Mouse (Mus musculus) stomach, embryonic 14.5 days (tissue): Measurements from ENCODE around the gene Pxdc1. TPM values are rescaled to one million over a fixed set of nuclear protein-coding genes. Genes with fewer than 3 reads are reported as not detected.
A peak's percentile ranks its signal among the peaks of the same experiment; 100 is the strongest.

Source experiments
- ATAC-seq: fragments of 200-750 bp; cut with Nextera tagmentation; 2 replicates; pipeline ENCODE4 v1.8.0; 2017; ENCODE audit warnings: low read depth, moderate TSS enrichment; ENCODE audit not compliant: insufficient number of reproducible peaks, insufficient read depth, low FRiP score
- H3K27ac ChIP-seq: fragments of 300-500 bp; sonication (generic); 2 replicates; pipeline ENCODE4 v1.5.1; 2014; ENCODE audit warnings: mild to moderate bottlenecking, low read length, moderate library complexity, mixed read lengths
- H3K27me3 ChIP-seq: fragments of 300-500 bp; sonication (generic); 2 replicates; pipeline ENCODE4 v1.6.1; 2014; ENCODE audit warnings: low read length, control low read depth, mixed read lengths; ENCODE audit not compliant: control insufficient read depth, insufficient read depth
- H3K36me3 ChIP-seq: fragments of 300-500 bp; sonication (generic); 2 replicates; pipeline ENCODE4 v1.6.1; 2014; ENCODE audit warnings: mild to moderate bottlenecking, control low read depth, low read length, moderate library complexity, mixed read lengths; ENCODE audit not compliant: control insufficient read depth, insufficient read depth
- H3K4me1 ChIP-seq: fragments of 300-500 bp; sonication (generic); 2 replicates; pipeline ENCODE4 v1.6.1; 2014; ENCODE audit warnings: low read length, control low read depth, mixed read lengths; ENCODE audit not compliant: control insufficient read depth, insufficient read depth
- H3K4me2 ChIP-seq: fragments of 300-500 bp; sonication (generic); replicated peaks from 2 replicates; pipeline ENCODE4 v1.6.1; 2014; ENCODE audit warnings: low read depth, low read length, control low read depth
- H3K4me3 ChIP-seq: fragments of 300-500 bp; sonication (generic); 2 replicates; pipeline ENCODE4 v1.5.1; 2014; ENCODE audit warnings: low read depth, low read length, control low read depth
- H3K9ac ChIP-seq: fragments of 300-500 bp; sonication (generic); replicated peaks from 2 replicates; pipeline ENCODE4 v1.6.1; 2014; ENCODE audit warnings: low read depth, mild to moderate bottlenecking, control low read depth, low read length, moderate library complexity, mixed read lengths
- H3K9me3 ChIP-seq: fragments of 300-500 bp; sonication (generic); 2 replicates; pipeline ENCODE4 v1.6.1; 2016; ENCODE audit warnings: low read depth, low read length, control low read depth; ENCODE audit not compliant: control insufficient read depth
- WGBS: fragments of 180-500 bp; shearing (Covaris S2); extraction: QIAGEN DNeasy Blood & Tissue Kit; methylation state at CpG from one replicate; pipeline ENCODE4 v1.1.7; 2014; 5-methylcytosine and 5-hydroxymethylcytosine counted together
- polyA plus RNA-seq: library from polyadenylated mRNA; unstranded; fragments of >200 nt; fragmentation: Nextera tagmentation; extraction: Ambion mirVana; gene quantifications from 2 replicates; pipeline ENCODE4 v1.2.1, GENCODE M21; 2014

Gene Pxdc1
- polyA plus RNA-seq, 1 experiment from 2014 or later, result 11.8 TPM

DNA sequence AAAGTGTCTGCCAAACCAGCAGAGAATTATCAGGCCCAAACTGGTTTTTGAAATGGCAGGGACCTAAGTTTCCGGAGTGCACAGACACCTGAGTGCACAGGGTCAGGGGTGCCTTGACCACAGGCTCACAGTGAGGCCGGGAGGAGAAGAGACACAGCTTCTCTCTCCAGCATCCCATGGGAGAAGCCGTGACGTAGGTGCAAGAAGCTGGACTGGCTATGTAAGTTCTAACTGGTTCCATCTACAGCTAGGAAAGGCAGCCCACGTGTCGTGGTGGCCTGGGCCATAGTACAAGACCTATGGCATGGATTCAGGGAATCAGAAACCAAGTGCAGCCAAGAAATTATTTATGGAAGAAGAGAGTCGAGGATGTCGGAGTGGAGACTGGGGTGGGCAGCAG, 6.1 kb downstream of the Pxdc1 start:
- 83% methylated on average over 8 of the region's 8 CpGs for WGBS
- H3K4me3 ChIP-seq, result no peak overlapping the region
- no peak overlapping the region for H3K9ac ChIP-seq
- peaks cover 11% of the 10 kb centered on the region for H3K4me1 ChIP-seq
- H3K27me3 ChIP-seq, result peaks cover 2% of the 10 kb centered on the region; the same call in 1 of the 2 replicates
- H3K27ac ChIP-seq, result no peak overlapping the region
- H3K36me3 ChIP-seq, result no peaks in the 10 kb centered on the region
- no peak for ATAC-seq
- no peak overlapping the region for H3K4me2 ChIP-seq
- H3K9me3 ChIP-seq, result no peaks in the 10 kb centered on the region

DNA sequence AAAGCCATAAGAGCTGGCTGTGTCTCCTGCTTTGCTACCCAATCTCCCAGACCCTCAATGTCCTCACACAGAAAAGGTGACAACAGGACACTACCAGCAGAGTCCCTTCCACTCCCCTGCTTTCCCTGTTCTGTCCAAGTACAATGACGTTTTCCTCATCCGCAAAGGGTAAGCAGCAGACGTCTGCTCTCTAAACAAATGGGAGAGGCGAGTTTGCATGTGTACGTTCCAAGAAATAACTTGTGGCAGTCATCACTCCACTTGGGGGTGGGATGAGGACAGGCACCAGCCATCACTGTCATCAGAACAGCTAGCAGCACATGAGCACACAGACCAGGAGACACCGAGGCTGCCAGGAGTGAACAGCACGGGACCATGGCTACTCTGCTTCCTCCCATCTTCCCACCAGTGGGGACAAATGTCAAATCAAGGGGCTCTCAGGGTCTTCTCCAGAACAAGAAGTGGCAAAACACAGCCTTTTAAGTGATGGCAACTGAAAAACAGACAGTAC, 7.0 kb downstream of the Pxdc1 start:
- H3K9ac ChIP-seq, result no peak overlapping the region
- H3K27me3 ChIP-seq, result peaks cover 2% of the 10 kb centered on the region; the same call in 1 of the 2 replicates
- H3K4me2 ChIP-seq, result no peak overlapping the region
- peaks cover 8% of the 10 kb centered on the region for H3K4me1 ChIP-seq
- H3K9me3 ChIP-seq, result no peaks in the 10 kb centered on the region
- WGBS, result 49% methylated on average over 7 of the region's 7 CpGs
- no peak for ATAC-seq
- H3K27ac ChIP-seq, result no peak overlapping the region
- H3K4me3 ChIP-seq, result no peak overlapping the region
- no peaks in the 10 kb centered on the region for H3K36me3 ChIP-seq

DNA sequence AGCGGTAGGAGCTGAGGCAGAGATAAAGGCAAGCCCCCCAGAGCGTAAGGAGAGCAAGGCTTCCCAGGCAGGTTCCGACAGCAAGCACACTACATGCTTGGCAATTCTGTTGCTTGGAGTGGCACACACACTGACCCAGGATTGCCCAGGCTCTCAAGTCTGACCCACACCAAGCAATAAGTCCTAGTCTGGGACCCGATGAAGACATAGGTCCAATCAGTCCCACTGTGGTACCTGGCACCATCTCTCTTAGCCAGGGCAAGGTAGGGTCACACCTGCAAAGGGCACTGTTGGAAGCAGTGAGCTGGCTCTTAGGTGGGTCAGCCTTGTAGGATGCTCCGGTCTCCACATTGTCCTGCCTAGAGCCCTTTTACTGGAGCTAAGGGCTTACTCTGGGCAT, 7.8 kb downstream of the Pxdc1 start:
- Histone ChIP-seq H3K9me3 (no peaks in the 10 kb centered on the region), H3K9ac (no peak overlapping the region), H3K4me2 (no peak overlapping the region), H3K27ac (no peak overlapping the region), H3K4me1 (peaks cover 5% of the 10 kb centered on the region; the same call in 1 of the 2 replicates), H3K4me3 (no peak overlapping the region), H3K27me3 (peaks cover 2% of the 10 kb centered on the region; the same call in 1 of the 2 replicates), H3K36me3 (no peaks in the 10 kb centered on the region)
- no peak for ATAC-seq
- WGBS, result 97% methylated on average over 5 of the region's 5 CpGs

DNA sequence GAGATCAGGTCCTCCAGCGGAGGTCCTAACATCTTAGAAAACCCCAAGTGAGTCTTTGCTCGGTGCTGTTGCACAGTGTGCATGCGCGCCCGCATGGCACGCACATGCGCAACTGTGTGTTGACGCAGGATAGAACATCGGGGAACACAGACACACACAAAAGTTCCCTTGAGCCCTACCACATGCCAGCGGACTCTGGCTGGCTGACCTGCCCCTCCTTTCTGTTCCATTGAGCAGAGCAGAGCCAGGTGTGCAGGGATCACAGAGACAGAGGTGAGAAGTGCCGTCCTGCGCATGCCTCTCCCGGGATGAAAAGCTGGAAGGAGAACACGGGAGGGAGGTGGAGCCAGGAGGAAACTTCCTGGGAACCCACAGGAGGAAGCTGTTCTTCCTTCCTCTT, 8.9 kb downstream of the Pxdc1 start:
- Histone ChIP-seq H3K4me3 (no peak overlapping the region), H3K27me3 (peaks cover 2% of the 10 kb centered on the region; the same call in 1 of the 2 replicates), H3K4me1 (peaks cover 5% of the 10 kb centered on the region; the same call in 1 of the 2 replicates), H3K9me3 (no peaks in the 10 kb centered on the region), H3K9ac (no peak overlapping the region), H3K27ac (no peak overlapping the region), H3K36me3 (no peaks in the 10 kb centered on the region), H3K4me2 (no peak overlapping the region)
- 70% methylated on average over 14 of the region's 14 CpGs for WGBS
- ATAC-seq, result no peak

DNA sequence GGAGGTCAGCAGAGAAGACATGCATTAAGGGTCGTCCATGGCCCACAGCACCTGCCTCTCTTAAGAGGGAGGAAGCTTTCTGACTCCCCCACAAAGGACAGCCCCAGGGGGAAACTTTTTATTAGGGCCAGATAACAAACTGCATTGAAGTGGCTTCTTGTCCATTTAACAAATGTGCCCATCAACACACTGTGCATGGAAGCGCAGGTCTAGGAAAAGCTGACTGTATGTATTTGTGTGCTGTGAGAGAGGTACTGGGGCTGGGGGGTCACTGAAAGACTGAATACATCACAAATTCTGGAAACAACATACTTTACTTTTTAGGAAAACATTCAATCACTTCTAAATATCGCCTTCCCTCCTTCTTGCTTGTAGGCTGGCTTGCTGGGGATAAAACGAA, 9.4 kb downstream of the Pxdc1 start:
- Histone ChIP-seq H3K27ac (no peak overlapping the region), H3K4me2 (no peak overlapping the region), H3K9ac (no peak overlapping the region), H3K27me3 (peaks cover 2% of the 10 kb centered on the region; the same call in 1 of the 2 replicates), H3K4me1 (peaks cover 5% of the 10 kb centered on the region; the same call in 1 of the 2 replicates), H3K4me3 (no peak overlapping the region), H3K9me3 (no peaks in the 10 kb centered on the region), H3K36me3 (no peaks in the 10 kb centered on the region)
- ATAC-seq, result no peak; the same call in 1 of the 2 replicates
- WGBS, result 66% methylated on average over 4 of the region's 4 CpGs

DNA sequence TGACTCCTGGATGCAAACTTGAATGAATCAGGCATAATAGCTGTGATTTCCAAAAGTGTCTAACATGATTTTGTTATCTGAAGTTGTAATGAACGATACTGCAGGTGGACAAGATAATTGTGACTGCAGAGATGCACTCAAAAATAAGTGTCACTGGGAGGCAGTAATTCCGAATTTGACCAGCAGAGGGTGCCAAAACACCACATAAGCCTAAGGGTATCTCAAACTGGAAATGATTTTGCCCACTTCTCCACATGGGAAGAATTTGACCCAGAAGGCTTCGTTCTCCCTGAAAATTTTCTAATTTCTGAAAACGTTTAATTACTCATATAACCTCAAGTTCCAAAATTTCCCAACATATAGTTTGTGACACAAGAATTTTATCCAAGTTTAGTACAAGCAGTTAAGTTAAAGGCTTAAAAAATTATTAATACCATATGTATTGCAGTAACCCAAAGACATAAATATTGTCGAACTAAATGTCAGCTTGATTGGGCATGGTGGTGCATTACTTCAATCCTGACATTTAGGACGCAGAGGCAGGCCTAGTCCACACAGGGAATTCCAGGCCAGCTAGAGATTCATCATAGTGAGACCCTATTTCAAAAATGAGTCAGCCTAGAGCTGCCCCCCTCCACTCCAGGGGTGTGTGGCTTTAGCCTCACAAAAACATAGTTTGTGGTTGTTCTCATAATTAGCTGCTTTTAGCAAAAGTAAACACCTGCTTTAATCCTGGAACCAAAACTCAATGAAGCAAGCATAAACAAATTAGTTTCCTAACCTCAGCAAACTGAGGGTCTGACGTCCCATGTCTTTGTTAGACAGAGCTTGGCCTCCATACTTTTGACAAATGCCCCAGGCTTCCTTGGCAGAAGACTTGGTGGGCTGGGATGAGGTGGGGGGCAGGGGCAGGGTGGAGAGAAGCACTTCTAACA, 10.1 kb downstream of the Pxdc1 start:
- H3K27me3 ChIP-seq, result peaks cover 2% of the 10 kb centered on the region; the same call in 1 of the 2 replicates
- no peaks in the 10 kb centered on the region for H3K36me3 ChIP-seq
- no peak overlapping the region for H3K4me2 ChIP-seq
- no peaks in the 10 kb centered on the region for H3K9me3 ChIP-seq
- WGBS, result 30% methylated on average over 7 of the region's 7 CpGs
- ATAC-seq, result no peak
- no peak overlapping the region for H3K27ac ChIP-seq
- no peak overlapping the region for H3K4me3 ChIP-seq
- H3K4me1 ChIP-seq, result peaks cover 5% of the 10 kb centered on the region; the same call in 1 of the 2 replicates
- H3K9ac ChIP-seq, result no peak overlapping the region

DNA sequence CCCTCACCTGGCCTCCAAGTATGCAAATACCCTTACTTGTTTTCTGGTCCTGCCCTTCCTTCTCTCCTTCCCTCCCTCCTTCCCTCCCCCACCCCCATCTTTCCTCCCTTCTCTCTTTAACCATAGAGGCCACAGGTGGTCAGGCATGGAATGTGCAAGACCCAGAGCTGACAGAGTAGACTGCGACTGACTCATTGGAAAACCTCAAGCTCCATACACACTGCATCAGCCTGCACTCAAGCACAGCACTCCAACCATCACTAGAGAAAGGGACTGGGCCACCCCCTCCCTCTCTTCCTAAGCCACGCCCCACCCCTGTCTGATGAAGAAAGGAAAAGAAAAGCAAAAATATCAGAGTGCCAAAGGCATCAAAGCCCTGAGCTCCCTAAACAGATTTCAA, 12.2 kb downstream of the Pxdc1 start:
- Histone ChIP-seq H3K4me3 (no peak overlapping the region), H3K9ac (no peak overlapping the region), H3K36me3 (no peaks in the 10 kb centered on the region), H3K4me2 (no peak overlapping the region), H3K9me3 (no peaks in the 10 kb centered on the region), H3K27ac (no peak overlapping the region), H3K27me3 (peaks cover 2% of the 10 kb centered on the region; the same call in 1 of the 2 replicates), H3K4me1 (peaks cover 5% of the 10 kb centered on the region; the same call in 1 of the 2 replicates)
- no peak for ATAC-seq
- WGBS, result 60% methylated on average over 2 of the region's 2 CpGs

DNA sequence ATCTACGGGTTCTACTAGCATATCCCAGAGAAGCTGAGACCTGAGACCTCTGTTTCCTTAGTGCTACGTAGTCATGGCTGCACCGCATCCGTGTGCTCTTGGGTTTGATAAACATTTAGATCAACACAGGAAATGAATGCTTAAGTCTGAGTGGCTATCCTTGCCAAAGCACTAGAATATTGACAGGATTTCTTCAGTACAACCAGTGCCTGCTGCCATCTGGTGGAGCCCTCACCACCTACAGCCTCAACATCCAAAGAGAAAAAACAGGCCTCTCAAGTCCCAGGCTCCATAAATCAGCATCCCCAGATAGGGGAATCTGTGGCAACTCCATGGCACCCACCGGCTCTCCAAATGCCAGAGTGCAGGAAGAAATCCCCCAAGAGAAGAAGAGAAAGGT, 17.3 kb downstream of the Pxdc1 start:
- no peak overlapping the region for H3K4me2 ChIP-seq
- H3K9me3 ChIP-seq, result no peaks in the 10 kb centered on the region
- H3K27ac ChIP-seq, result no peak overlapping the region
- H3K4me1 ChIP-seq, result no peaks in the 10 kb centered on the region
- H3K36me3 ChIP-seq, result no peaks in the 10 kb centered on the region
- H3K27me3 ChIP-seq, result no peaks in the 10 kb centered on the region
- no peak overlapping the region for H3K9ac ChIP-seq
- WGBS, result 28% methylated on average over 5 of the region's 5 CpGs
- peak; percentile 58; the same call in 1 of the 2 replicates for ATAC-seq
- H3K4me3 ChIP-seq, result no peak overlapping the region
